Mouse (Mus musculus) T-cell, adult 66 days (primary cell): ENCODE measurements around the gene Sirt4. TPM values are rescaled to one million over a fixed set of nuclear protein-coding genes. Genes with fewer than 3 reads are reported as not detected.

Experiments used
- total RNA-seq, 2 experiments: library from RNA; stranded (reverse); gene quantifications; 3 replicates in 1 of 2; 4 replicates in 1 of 2; pipeline ENCODE4 v1.2.4; 2023

The Sirt4 gene
- total RNA-seq, result 10 to 100 TPM; 10.4 to 11.3 TPM

GRCm38 (mm10) chr5:115483947-115484920 is at the start of gene Sirt4:
TSS of gene Sirt4 (minus strand) at chr5:115484725.

DNA sequence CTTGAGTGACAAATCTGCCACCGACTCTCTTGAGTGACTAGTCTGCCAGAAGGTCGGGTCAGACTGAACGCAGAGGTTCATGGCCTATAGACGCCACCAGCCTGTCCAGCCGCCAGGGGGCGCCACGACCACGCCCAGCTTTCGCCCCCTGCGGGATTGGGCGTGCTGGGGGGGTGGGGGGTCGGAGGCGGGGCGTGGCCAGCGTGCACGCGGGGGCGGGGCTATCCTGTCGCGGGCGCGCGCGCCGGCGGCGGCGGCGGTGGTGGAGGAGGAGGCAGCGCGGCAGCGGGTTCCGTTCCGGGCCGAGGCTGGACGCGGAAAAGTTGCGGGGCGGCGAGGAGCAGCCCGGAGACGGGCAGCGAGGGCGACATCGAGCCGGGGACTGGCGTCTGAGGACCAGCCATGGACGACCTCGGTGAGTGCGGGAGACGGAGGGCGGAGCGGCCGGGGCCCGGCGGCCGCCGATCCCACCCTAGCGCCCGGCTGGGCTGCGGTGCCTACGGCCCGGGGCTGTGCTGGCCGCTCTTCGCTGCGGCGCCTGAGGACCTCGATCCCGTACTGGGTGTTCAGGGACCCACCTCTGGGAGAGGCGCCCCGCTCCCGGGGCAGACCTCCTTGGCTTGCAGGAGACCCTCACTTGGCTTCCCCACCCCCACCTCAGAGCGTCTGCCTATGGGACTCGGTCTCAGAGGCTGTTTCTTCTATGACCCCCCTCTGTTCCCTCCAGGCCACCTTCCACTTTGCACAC is 22.1 kb upstream of the Sirt4 start, which contains the start of gene Pxn:
Gene Pxn, plus strand, starts transcription at position 223 of the 748 bp plus-strand sequence.

DNA sequence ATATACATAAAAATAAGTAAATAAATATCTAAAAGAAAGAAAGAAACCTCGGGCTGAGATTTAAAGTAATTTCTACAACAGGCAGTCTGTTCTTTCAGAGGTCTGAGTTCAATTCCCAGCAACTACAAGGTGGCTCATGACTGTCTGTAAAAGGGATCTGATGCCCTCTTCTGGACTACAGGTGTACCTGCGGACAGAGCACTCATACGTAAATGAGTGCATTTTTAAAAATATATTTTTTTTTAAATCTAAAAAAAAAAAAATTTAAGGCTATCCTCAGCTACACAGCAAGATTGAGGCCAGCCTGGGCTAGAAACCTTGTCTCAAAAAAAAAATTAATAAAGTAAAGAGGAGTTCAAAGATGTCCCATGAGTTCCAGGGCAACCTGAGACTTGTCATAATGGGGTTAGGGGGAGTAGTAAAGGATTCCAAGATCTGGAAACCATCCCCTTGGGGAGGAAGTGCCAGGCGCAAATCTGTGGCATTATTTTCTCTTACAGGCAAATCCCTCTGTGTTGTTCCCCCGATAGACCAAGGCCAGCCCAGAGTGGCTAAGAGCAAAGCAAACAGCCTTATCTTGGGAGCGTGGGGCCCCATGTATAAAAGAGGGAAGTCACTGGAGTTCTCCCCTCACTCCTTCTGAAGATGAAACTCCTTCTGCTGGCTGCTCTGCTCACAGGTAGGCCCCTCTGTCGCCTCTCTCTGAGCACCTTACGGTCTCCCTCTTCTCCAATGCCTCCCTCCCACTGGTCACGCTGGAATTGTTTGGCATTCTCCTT is 18.7 kb downstream of the Sirt4 start, which contains the start of gene Pla2g1b:
Gene Pla2g1b, plus strand, starts transcription at position 621 of the 779 bp plus-strand sequence.

DNA sequence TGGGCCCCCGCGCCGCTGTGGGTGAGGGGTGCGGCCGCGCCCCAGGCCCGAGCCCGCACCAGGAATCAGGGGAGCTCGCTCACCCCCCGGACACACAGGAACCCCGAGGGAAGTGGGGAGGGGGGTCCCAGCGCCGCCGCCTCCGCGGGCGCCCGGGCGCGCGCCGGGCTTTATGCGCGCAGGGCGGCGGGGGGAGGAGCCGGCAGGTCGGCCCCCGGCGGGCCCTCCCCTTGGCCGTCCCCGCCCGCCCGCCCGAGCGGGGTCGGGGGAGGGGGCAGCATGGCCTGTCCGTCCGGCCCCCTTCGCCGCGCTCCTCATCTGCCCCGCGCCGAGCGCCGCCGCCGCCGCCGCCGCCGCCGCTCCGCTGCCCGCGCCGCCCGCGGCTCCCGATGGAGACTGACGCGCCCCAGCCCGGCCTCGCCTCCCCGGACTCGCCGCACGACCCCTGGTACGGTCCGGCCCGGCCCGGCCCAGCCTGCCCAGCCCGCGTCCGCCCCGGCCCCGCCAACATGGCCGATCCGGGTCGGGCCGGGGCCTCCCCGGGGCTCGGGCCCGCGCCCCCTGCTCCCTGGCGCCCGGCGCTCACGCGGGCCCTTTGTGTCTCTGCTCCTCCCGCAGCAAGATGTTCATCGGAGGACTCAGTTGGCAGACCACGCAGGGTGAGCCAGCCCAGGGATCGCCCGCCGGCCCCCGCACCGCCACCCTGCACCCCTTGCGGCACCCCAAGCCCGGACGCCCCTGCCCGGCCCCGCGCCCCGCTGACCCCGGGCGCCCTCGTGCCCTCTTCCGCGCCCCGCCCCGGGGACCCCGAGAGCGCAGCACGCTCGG is 55.0 kb downstream of the Sirt4 start, which contains the start of gene Msi1:
Gene Msi1, plus strand, starts transcription at position 241 of the 828 bp plus-strand sequence.

Other genes starting within 250 kb of the Sirt4 start
- gene Pop5, start 248.9 kb downstream of the Sirt4 start, total RNA-seq, result 10 to 100 TPM; 75.4 to 98.4 TPM
- 100 to 1,000 TPM; 151 to 153 TPM for gene Rnf10, start 211.8 kb downstream of the Sirt4 start, total RNA-seq
- 10 to 100 TPM; 23.3 to 27.3 TPM for gene Coq5, start 205.1 kb downstream of the Sirt4 start, total RNA-seq
- gene Dynll1, start 183.7 kb downstream of the Sirt4 start, total RNA-seq, result 100 to 1,000 TPM; 250 to 284 TPM
- gene Srsf9, start 157.5 kb downstream of the Sirt4 start, total RNA-seq, result 10 to 100 TPM; 39.9 to 45.1 TPM
- gene Gatc, start 143.5 kb downstream of the Sirt4 start, total RNA-seq, result 1 to 10 TPM; 4.7 to 8.2 TPM
- 10 to 100 TPM; 18.7 to 20.7 TPM for gene Triap1, start 143.5 kb downstream of the Sirt4 start, total RNA-seq
- gene Cox6a1, start 135.7 kb downstream of the Sirt4 start, total RNA-seq, result 100 to 1,000 TPM; 225 to 226 TPM
- gene Msi1, start 55.1 kb downstream of the Sirt4 start, total RNA-seq, result not detected
- gene Pla2g1b, start 18.5 kb downstream of the Sirt4 start, total RNA-seq, result not detected
- gene Pxn, start 22.0 kb upstream of the Sirt4 start, total RNA-seq, result 10 to 100 TPM; 61.8 to 63.1 TPM
- gene Rplp0, start 74.7 kb upstream of the Sirt4 start, total RNA-seq, result 1,000 to 10,000 TPM; 2,572 to 2,778 TPM
- gene Gcn1l1, start 80.5 kb upstream of the Sirt4 start, total RNA-seq, result 100 to 1,000 TPM; 100 to 112 TPM
- 10 to 100 TPM; 65.6 to 71.1 TPM for gene Rab35, start 147.2 kb upstream of the Sirt4 start, total RNA-seq
- gene Bicdl1, start 246.9 kb upstream of the Sirt4 start, total RNA-seq, result 100 to 1,000 TPM in 1 of 2 experiments, 10 to 100 TPM in 1; 91.5 to 109 TPM